Mouse (Mus musculus): ENCODE data around the gene Cope. TPM values are rescaled to one million over a fixed set of nuclear protein-coding genes. Genes with fewer than 3 reads are reported as not detected.

Cope gene
- polyA plus RNA-seq, 1 experiment from 2014 or later = 354 TPM

DNA sequence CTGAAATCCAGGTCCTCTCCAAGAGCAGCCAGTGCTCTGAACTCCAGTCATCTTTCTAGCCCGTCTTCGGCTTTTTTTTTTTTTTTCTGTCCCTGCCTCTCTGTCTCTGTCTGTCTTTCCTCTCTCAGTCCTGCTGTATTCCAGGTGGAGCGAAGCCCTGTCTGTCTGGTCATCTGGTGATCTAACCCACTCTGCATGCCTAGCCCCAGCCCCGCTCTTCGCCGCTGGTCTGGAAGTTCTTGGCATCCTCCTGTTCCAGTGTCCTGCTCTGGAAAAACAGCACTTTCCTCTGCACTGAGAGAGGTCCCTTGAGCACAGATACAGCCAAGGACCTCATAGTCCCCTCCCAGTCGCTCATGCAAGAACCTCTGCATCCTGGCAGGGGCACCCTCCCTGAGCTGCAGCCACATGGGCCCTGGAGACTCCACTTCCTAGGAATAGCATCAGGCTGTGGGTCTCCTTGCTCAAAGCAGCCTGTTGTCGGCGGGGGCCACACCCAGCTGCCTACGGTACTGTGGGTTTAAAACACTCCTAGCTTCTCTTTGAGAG is 59.2 kb downstream of the Cope start:
- Histone ChIP-seq H3K27ac (ENCODE audit: low read length) (no peak overlapping the region), H3K4me1 (ENCODE audit: control insufficient read depth, insufficient read depth, low read length) (peaks cover 6% of the 10 kb centered on the region; the same call in 1 of the 2 replicates), H3K27me3 (ENCODE audit: control insufficient read depth, insufficient read depth, low read length) (no peaks in the 10 kb centered on the region), H3K4me3 (replicated peaks; ENCODE audit: low read length) (no peak overlapping the region), H3K9me3 (replicated peaks; ENCODE audit: control insufficient read depth, low read length) (no peaks in the 10 kb centered on the region), H3K36me3 (ENCODE audit: control insufficient read depth, insufficient read depth, low read length) (no peaks in the 10 kb centered on the region), H3K9ac (ENCODE audit: low read length) (no peak overlapping the region), H3K4me2 (ENCODE audit: low read depth, low read length) (no peak overlapping the region)
- no peak for ATAC-seq (ENCODE audit: insufficient read depth, low FRiP score)
- 70% methylated on average over 10 of the region's 10 CpGs for WGBS

Other genes starting within 250 kb of the Cope start
- gene Tm6sf2, start 229.6 kb upstream of the Cope start, polyA plus RNA-seq (2015; fragmentation: Nextera tagmentation; extraction: Ambion mirVana) = 8.4 and 11.6 TPM in 2 replicates
- 0.28 TPM in 1 of 2 replicates, not detected in the other for gene Hapln4, start 219.1 kb upstream of the Cope start, polyA plus RNA-seq (2015; fragmentation: Nextera tagmentation; extraction: Ambion mirVana)
- 0.96 and 1.4 TPM in 2 replicates for gene Ncan, start 181.6 kb upstream of the Cope start, polyA plus RNA-seq (2015; fragmentation: Nextera tagmentation; extraction: Ambion mirVana)
- 35.7 and 37.1 TPM in 2 replicates for gene Nr2c2ap, start 171.2 kb upstream of the Cope start, polyA plus RNA-seq (2015; fragmentation: Nextera tagmentation; extraction: Ambion mirVana)
- 14.5 and 17.1 TPM in 2 replicates for gene Rfxank, start 163.4 kb upstream of the Cope start, polyA plus RNA-seq (2015; fragmentation: Nextera tagmentation; extraction: Ambion mirVana)
- gene Borcs8, start 163.0 kb upstream of the Cope start, polyA plus RNA-seq (2015; fragmentation: Nextera tagmentation; extraction: Ambion mirVana) = 38.0 and 42.8 TPM in 2 replicates
- gene Mef2b, start 162.8 kb upstream of the Cope start, polyA plus RNA-seq (2015; fragmentation: Nextera tagmentation; extraction: Ambion mirVana) = 0.25 TPM in 2 replicates
- 64.2 and 64.8 TPM in 2 replicates for gene Tmem161a, start 130.2 kb upstream of the Cope start, polyA plus RNA-seq (2015; fragmentation: Nextera tagmentation; extraction: Ambion mirVana)
- 5.1 and 6.1 TPM in 2 replicates for gene Slc25a42, start 90.2 kb upstream of the Cope start, polyA plus RNA-seq (2015; fragmentation: Nextera tagmentation; extraction: Ambion mirVana)
- gene Sugp2, start 68.3 kb upstream of the Cope start, polyA plus RNA-seq (2015; fragmentation: Nextera tagmentation; extraction: Ambion mirVana) = 25.6 and 26.4 TPM in 2 replicates
- gene Armc6, start 68.1 kb upstream of the Cope start, polyA plus RNA-seq (2015; fragmentation: Nextera tagmentation; extraction: Ambion mirVana) = 25.3 and 27.0 TPM in 2 replicates
- gene Homer3, start 19.7 kb upstream of the Cope start, polyA plus RNA-seq (2015; fragmentation: Nextera tagmentation; extraction: Ambion mirVana) = 27.3 and 32.5 TPM in 2 replicates
- gene Ddx49, start within 50 bp of the Cope start, polyA plus RNA-seq (2015; fragmentation: Nextera tagmentation; extraction: Ambion mirVana) = 48.8 and 50.4 TPM in 2 replicates
- gene Cers1, start 13.3 kb downstream of the Cope start, polyA plus RNA-seq (2015; fragmentation: Nextera tagmentation; extraction: Ambion mirVana) = 3.8 and 4.1 TPM in 2 replicates
- 1.4 and 2.1 TPM in 2 replicates for gene Gdf1, start 27.3 kb downstream of the Cope start, polyA plus RNA-seq (2015; fragmentation: Nextera tagmentation; extraction: Ambion mirVana)
- 7.4 and 8.2 TPM in 2 replicates for gene Upf1, start 50.8 kb downstream of the Cope start, polyA plus RNA-seq (2015; fragmentation: Nextera tagmentation; extraction: Ambion mirVana)
- 0.15 and 0.25 TPM in 2 replicates for gene Comp, start 71.0 kb downstream of the Cope start, polyA plus RNA-seq (2015; fragmentation: Nextera tagmentation; extraction: Ambion mirVana)
- gene Crtc1, start 137.1 kb downstream of the Cope start, polyA plus RNA-seq (2015; fragmentation: Nextera tagmentation; extraction: Ambion mirVana) = 13.9 and 16.2 TPM in 2 replicates
- 24.2 and 24.9 TPM in 2 replicates for gene Klhl26, start 174.4 kb downstream of the Cope start, polyA plus RNA-seq (2015; fragmentation: Nextera tagmentation; extraction: Ambion mirVana)
- 2.8 and 4.3 TPM in 2 replicates for gene Tmem59l, start 184.8 kb downstream of the Cope start, polyA plus RNA-seq (2015; fragmentation: Nextera tagmentation; extraction: Ambion mirVana)
- gene Crlf1, start 190.6 kb downstream of the Cope start, polyA plus RNA-seq (2015; fragmentation: Nextera tagmentation; extraction: Ambion mirVana) = 3.4 and 4.9 TPM in 2 replicates
- 118 and 125 TPM in 2 replicates for gene Rex1bd, start 204.2 kb downstream of the Cope start, polyA plus RNA-seq (2015; fragmentation: Nextera tagmentation; extraction: Ambion mirVana)
- gene Uba52, start 208.3 kb downstream of the Cope start, polyA plus RNA-seq (2015; fragmentation: Nextera tagmentation; extraction: Ambion mirVana) = 719 and 930 TPM in 2 replicates
- gene Fkbp8, start 225.2 kb downstream of the Cope start, polyA plus RNA-seq (2015; fragmentation: Nextera tagmentation; extraction: Ambion mirVana) = 291 and 298 TPM in 2 replicates
- 53.6 and 53.9 TPM in 2 replicates for gene Kxd1, start 225.4 kb downstream of the Cope start, polyA plus RNA-seq (2015; fragmentation: Nextera tagmentation; extraction: Ambion mirVana)
- 18.6 and 20.5 TPM in 2 replicates for gene Ell, start 236.9 kb downstream of the Cope start, polyA plus RNA-seq (2015; fragmentation: Nextera tagmentation; extraction: Ambion mirVana)